Mouse (Mus musculus) left cerebral cortex, adult 2 months (tissue): ENCODE measurements at regions not wholly inside any gene's neighbourhood (a gene's known extent, or its start where the extent isn't known, plus 50 kb on each side); places are given as distances from the start of the nearest gene placed in this dataset.
"Not testable (repeated sequence)": the region's sequence is repeated elsewhere in the genome, so short reads cannot be mapped to it uniquely, and the experiment has no call there.

Experiments
- DNase-seq, 2 experiments: peaks; one replicate each; pipeline ENCODE4 v3.0.0; 2021 to 2022; ENCODE audit warnings: low spot score in 2 of 2, mixed read lengths in 1 of 2; ENCODE audit errors: extremely low spot score in 1 of 2
- H3K27ac ChIP-seq: fragments of 200-600 bp; 2 replicates; pipeline ENCODE4 v1.8.1; 2022
- H3K4me3 ChIP-seq: fragments of 200-600 bp; 2 replicates; pipeline ENCODE4 v1.8.1; 2022
- CTCF ChIP-seq: fragments of 200-600 bp; IDR thresholded peaks from 2 replicates; pipeline ENCODE4 v1.8.1; 2022; ENCODE audit warnings: antibody characterized with exemption, mild to moderate bottlenecking, moderate library complexity
- intact Hi-C: fragments of 180-260 bp; cut with DNase I; formaldehyde crosslinking; loops from one replicate; pipeline ENCODE4 v1.15.1; 2025

DNA sequence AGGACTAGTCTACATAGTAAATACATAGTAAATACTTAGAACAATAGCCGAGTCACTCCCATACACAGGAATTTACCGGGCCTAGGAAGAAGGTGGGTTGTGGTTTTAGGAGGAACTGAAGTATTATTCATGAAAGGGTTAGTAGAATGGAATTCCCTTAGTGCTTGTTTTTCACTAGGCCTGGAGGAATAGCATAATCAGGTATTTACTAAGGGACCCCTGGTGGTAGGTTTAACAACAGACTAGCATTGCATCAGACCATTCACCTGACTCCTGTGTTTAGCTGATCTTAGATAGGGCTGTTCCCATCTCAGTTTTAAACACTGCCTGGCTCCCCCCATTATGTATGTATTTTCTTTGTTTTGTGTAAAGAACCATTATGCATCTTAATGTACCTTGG is 339.0 kb downstream of the Dync2h1 start:
- H3K4me3 ChIP-seq, H3K27ac ChIP-seq, intact Hi-C loops, DNase-seq: not testable (repeated sequence)

- DNase-seq, H3K27ac ChIP-seq, intact Hi-C loops: not testable (repeated sequence)
These were observed 349.3 kb downstream of the Dync2h1 start for GRCm38 (mm10) chr9:6834936-6835335.

DNA sequence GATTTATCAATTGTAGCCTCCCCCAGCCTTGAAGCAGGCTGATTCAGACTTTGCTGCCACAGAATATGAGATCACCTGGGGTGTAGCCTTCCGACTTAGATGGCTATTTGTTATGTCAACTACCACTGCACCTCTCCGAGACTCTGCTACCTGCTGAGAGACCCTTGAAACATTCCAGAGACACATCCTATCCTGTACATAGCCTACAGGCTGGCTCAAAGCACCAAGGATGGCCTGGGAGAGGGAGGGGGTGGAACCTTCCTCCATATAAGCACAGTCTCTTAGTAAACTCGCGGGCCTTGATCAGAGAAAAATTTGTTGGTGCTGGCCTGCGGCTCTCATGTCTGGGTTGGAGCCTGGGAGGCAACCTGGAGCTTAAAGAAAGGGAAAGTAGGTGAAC is 349.8 kb downstream of the Dync2h1 start:
- intact Hi-C loops = no loop called here
- TF ChIP-seq CTCF = no peak
- no peak overlapping the region for H3K4me3 ChIP-seq
- H3K27ac ChIP-seq = no peak overlapping the region
- no peak for DNase-seq

More at GRCm38 (mm10) chr9:6834936-6835335, 349.3 kb downstream of the Dync2h1 start:
- H3K4me3 ChIP-seq = not testable (repeated sequence)

DNA sequence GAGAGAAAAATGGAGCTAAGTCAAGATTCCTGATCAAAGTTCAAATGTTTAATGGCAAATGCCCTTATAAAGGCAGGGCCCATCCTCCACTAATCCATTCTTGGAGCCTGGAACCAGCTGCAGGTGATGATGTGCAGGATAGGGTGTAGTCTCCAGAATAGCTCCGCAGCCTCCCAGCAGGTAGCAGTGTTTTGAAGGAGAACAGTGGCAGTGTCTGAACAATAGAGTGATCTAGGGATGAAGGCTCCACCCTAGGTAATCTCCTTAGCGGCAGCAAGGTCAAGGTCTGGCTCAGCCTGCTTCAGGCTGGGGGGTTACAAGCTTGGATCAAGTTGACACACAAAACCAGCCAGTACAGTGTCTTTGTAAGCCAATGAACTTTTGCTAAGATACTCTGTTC is 351.4 kb downstream of the Dync2h1 start:
- H3K4me3 ChIP-seq = no peak overlapping the region
- intact Hi-C loops = no loop called here
- no peak for DNase-seq
- TF ChIP-seq CTCF = no peak
- H3K27ac ChIP-seq = no peak overlapping the region

DNA sequence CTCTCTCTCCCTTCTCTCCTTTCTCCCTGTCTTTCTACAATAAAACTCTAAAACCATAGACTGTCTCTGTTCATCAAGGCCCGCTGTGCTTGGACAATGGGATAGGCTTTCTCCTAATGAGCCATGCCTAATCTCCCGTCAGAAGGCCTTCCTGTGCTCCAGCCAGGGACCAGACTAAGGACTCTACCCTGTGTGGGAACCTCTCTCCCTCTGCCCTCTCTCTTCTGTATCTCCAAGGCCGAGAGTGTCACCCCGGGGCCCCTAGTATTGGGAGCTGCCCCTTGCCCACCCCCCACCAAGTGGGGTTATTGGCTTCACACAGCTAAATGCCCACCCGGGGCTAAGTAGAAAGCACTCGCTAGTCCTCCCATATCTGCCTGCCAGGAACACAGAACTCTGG is 352.6 kb downstream of the Dync2h1 start:
- H3K4me3 ChIP-seq, intact Hi-C loops, DNase-seq, H3K27ac ChIP-seq: not testable (repeated sequence)

- DNase-seq = no peak
- Histone ChIP-seq H3K4me3 (no peak overlapping the region), H3K27ac (no peak overlapping the region)
- intact Hi-C loops = no loop called here
- no peak for TF ChIP-seq CTCF
These were observed 357.7 kb downstream of the Dync2h1 start for GRCm38 (mm10) chr9:6826581-6826980.

DNA sequence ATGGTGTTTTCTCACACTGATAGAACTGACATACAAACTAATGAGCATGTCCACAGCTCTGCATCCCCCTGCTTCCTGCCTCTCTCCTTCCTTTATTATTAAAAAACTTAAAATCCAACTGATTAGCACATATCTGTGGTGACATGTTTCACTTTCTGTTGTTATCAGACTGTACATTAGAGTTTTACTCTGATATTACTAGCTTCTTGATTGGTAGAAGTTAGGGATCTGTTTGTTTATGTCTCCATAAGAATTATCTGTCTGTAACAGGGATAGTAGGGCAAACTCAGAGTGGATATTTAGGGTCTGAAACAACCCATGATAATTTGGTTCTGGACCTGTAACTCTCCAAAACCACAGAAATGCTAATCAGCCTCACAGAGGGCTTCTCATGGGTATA is 358.6 kb downstream of the Dync2h1 start:
- no peak for TF ChIP-seq CTCF
- no peak overlapping the region for H3K27ac ChIP-seq
- DNase-seq = no peak
- intact Hi-C loops = no loop called here
- no peak overlapping the region for H3K4me3 ChIP-seq

GRCm38 (mm10) chr9:6823946-6824345 is 360.3 kb downstream of the Dync2h1 start:
- H3K4me3 ChIP-seq, DNase-seq, intact Hi-C loops, H3K27ac ChIP-seq: not testable (repeated sequence)

GRCm38 (mm10) chr9:6823536-6823935 is 360.7 kb downstream of the Dync2h1 start:
- DNase-seq = no peak
- intact Hi-C loops = no loop called here
- TF ChIP-seq CTCF = no peak
- H3K4me3 ChIP-seq = no peak overlapping the region
- no peak overlapping the region for H3K27ac ChIP-seq

DNA sequence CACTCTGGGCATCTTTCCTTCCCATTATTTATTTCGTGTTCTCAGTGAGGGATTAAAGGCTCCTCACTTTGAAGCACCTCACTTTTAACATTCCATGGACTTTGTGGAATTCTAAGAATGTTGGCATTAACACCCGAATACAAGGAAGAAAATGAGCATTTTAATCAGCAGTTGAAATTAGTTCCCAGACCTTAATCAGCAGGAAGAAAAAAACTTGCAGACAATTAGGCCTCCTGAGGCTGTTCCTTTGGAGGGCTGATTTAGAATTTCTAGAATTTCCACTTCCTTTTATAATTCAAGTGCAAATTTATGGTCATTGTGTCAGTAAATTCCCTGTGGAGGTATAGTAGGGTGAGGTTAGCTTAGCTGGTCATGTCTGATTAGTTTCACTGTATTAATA is 407.6 kb downstream of the Dync2h1 start:
- no peak for TF ChIP-seq CTCF
- H3K4me3 ChIP-seq = no peak overlapping the region
- DNase-seq = no peak
- intact Hi-C loops = no loop called here
- H3K27ac ChIP-seq = no peak overlapping the region

DNA sequence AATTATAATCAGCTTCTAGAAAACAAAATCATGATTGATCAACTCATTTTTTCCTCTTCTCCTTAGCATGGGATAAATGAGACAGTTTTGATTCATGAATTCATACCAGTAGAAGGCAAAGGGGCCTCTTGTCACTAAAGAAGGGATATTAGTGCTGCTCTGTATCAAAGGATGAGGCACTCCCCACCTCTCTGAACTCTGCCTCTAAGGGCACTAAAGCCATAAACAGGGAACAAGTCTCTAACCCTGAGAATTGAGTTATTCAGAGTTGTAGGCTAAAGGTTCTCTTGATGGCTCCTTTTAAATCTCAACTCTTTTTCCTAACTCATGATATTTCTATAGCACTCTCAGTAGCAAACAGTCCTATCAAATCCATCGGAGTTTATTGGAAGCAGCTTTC is 442.8 kb downstream of the Dync2h1 start:
- Histone ChIP-seq H3K27ac (no peak overlapping the region), H3K4me3 (no peak overlapping the region)
- no peak for DNase-seq
- intact Hi-C loops = no loop called here
- TF ChIP-seq CTCF = no peak

DNA sequence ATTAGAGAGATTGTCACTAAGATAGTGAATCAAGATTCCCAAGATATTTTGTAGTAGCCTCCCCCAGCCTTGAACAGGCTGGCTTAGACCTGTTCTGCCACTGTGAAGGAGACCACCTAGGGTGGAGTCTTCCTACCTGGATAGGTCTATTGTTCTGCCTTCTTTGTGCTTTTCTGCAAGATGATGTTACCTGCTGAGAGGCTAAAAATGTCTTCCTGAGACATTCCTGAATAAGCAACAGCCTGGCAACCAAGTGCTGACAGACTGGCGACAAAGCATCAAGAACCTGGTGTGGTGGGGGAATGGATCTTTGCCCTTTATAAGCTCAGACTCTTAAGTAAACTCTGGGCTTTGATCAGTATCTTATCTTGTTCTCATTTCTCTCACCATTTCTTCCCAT is 447.8 kb downstream of the Dync2h1 start:
- intact Hi-C loops = no loop called here
- Histone ChIP-seq H3K27ac (no peak overlapping the region), H3K4me3 (no peak overlapping the region)
- TF ChIP-seq CTCF = no peak
- DNase-seq = no peak

GRCm38 (mm10) chr9:6726411-6726810 is 456.8 kb upstream of the Ddi1 start:
- TF ChIP-seq CTCF = no peak
- intact Hi-C loops = no loop called here
- DNase-seq = no peak
- no peak overlapping the region for H3K4me3 ChIP-seq
- H3K27ac ChIP-seq = no peak overlapping the region

DNA sequence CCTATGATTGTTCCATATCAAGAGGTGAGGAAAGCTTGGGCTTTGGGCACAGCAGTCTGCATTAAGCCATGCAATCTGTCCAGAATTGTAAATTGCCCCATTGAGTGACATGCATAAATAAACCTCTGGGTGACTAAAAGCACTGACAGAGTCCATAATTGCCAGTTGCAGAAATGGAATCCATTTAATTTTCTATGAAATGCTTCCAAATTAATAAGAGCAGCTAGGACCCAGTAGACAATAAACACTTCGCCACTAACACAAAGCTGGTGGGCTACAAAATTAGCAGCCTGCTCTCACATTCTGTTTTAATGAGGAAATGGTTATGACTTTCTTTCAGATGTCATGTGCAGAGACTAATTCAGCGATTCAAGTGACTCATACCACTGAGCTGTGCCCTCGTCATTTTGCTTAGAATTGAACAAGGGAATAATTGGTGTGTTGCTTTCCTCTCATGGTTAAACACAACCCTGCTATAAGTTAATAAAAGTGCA is 407.6 kb upstream of the Ddi1 start:
- intact Hi-C loops = no loop called here
- Histone ChIP-seq H3K4me3 (no peak overlapping the region), H3K27ac (no peak overlapping the region)
- no peak for TF ChIP-seq CTCF
- no peak for DNase-seq
